Mouse (Mus musculus) liver, postnatal 0 days (tissue): ENCODE measurements around the gene Tmem131l. TPM values are rescaled to one million over a fixed set of nuclear protein-coding genes. Genes with fewer than 3 reads are reported as not detected.

ENCODE experiments used
- ATAC-seq: fragments of 200-750 bp; cut with Nextera tagmentation; 2 replicates; pipeline ENCODE4 v1.8.0; 2017; ENCODE audit warnings: mild to moderate bottlenecking, moderate library complexity
- DNase-seq: peaks from one replicate; pipeline ENCODE4 v3.0.0-alpha.2; 2016
- H3K27ac ChIP-seq: fragments of 300-500 bp; sonication (generic); 2 replicates; pipeline ENCODE4 v1.5.1; 2014; ENCODE audit warnings: antibody characterized with exemption, moderate library complexity, mild to moderate bottlenecking, low read depth
- H3K27me3 ChIP-seq: fragments of 300-500 bp; sonication (generic); 2 replicates; pipeline ENCODE4 v1.6.1; 2014; ENCODE audit warnings: low read length, control low read depth, mixed read lengths; ENCODE audit not compliant: insufficient read depth
- H3K36me3 ChIP-seq: fragments of 300-500 bp; sonication (generic); replicated peaks from 2 replicates; pipeline ENCODE4 v1.6.1; 2014; ENCODE audit warnings: mild to moderate bottlenecking, control low read depth, low read length, moderate library complexity, mixed read lengths; ENCODE audit not compliant: insufficient read depth
- H3K4me1 ChIP-seq: fragments of 300-500 bp; sonication (generic); 2 replicates; pipeline ENCODE4 v1.6.1; 2014; ENCODE audit warnings: antibody characterized with exemption, mild to moderate bottlenecking, control low read depth; ENCODE audit not compliant: insufficient read depth
- H3K4me2 ChIP-seq: fragments of 300-500 bp; sonication (generic); 2 replicates; pipeline ENCODE4 v1.6.1; 2014; ENCODE audit warnings: low read depth, mild to moderate bottlenecking, low read length, moderate library complexity, mixed read lengths
- H3K4me3 ChIP-seq: fragments of 300-500 bp; sonication (generic); 2 replicates; pipeline ENCODE4 v1.5.1; 2014; ENCODE audit warnings: low read depth, low read length
- H3K9ac ChIP-seq: fragments of 300-500 bp; sonication (generic); replicated peaks from 2 replicates; pipeline ENCODE4 v1.6.1; 2014; ENCODE audit warnings: mild to moderate bottlenecking, moderate library complexity
- H3K9me3 ChIP-seq: fragments of 300-500 bp; sonication (generic); 2 replicates; pipeline ENCODE4 v1.6.1; 2016; ENCODE audit warnings: mild to moderate bottlenecking, control low read depth, low read length, mixed read lengths
- CTCF ChIP-seq: sonication (generic); IDR thresholded peaks from 2 replicates; pipeline ENCODE4 v1.5.1; 2016; ENCODE audit warnings: antibody characterized with exemption, low read depth
- EP300 ChIP-seq: IDR thresholded peaks from 2 replicates; pipeline ENCODE4 v1.6.1; 2016; ENCODE audit warnings: antibody characterized with exemption, low read depth, mild to moderate bottlenecking
- WGBS: fragments of 180-500 bp; shearing (Covaris S2); extraction: QIAGEN DNeasy Blood & Tissue Kit; methylation state at CpG from one replicate; pipeline ENCODE4 v1.1.7; 2014; ENCODE audit not compliant: insufficient replicate concordance; 5-methylcytosine and 5-hydroxymethylcytosine counted together
- polyA plus RNA-seq: library from polyadenylated mRNA; unstranded; fragments of >200 nt; fragmentation: Nextera tagmentation; extraction: Ambion mirVana; gene quantifications from 2 replicates; pipeline ENCODE4 v1.2.1, GENCODE M21; 2015

Tmem131l gene
- polyA plus RNA-seq, 1 experiment from 2014 or later: 19.1 TPM

GRCm38 (mm10) chr3:84060128-84060527 lies 20.2 kb upstream of the Tmem131l start:
- Histone ChIP-seq H3K27ac (peak overlapping the region; percentile 16; the same call in 1 of the 2 replicates), H3K9me3 (no peaks in the 10 kb centered on the region; the same call in 1 of the 2 replicates), H3K27me3 (no peaks in the 10 kb centered on the region), H3K36me3 (no peaks in the 10 kb centered on the region), H3K4me1 (peaks cover 23% of the 10 kb centered on the region), H3K9ac (no peak overlapping the region), H3K4me3 (no peak overlapping the region), H3K4me2 (no peak overlapping the region)
- TF ChIP-seq EP300 (no peak), CTCF (no peak)
- ATAC-seq (no peak), DNase-seq (no peak)
- 52% methylated on average over 4 of the region's 4 CpGs for WGBS

DNA sequence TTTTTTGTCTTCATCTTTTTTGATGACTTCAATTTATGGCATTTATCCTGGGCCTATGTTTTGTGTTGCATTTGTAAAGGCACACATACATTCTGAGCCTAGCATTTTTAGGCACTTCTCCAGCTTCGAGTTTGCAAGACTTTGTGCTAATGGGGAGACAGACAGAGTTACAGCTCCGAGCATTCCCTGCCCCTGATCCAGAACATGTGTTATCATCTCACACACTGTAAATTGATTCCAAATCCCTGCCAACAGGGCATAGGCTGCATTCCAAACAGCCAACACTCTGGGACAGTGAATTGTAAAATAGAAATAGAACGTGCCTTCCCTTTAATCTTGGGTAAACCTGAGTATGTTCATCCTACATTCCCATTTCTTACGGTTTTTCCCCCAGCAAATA lies 19.7 kb upstream of the Tmem131l start:
- TF ChIP-seq EP300 (no peak), CTCF (no peak)
- H3K36me3 ChIP-seq: no peaks in the 10 kb centered on the region
- no peak for ATAC-seq
- WGBS: 69% methylated on average over 4 of the region's 4 CpGs
- no peak overlapping the region for H3K4me3 ChIP-seq
- DNase-seq: no peak
- no peak overlapping the region for H3K9ac ChIP-seq
- H3K4me1 ChIP-seq: peaks cover 23% of the 10 kb centered on the region
- H3K4me2 ChIP-seq: no peak overlapping the region
- no peaks in the 10 kb centered on the region for H3K27me3 ChIP-seq
- no peaks in the 10 kb centered on the region; the same call in 1 of the 2 replicates for H3K9me3 ChIP-seq
- H3K27ac ChIP-seq: peak overlapping the region; percentile 16; the same call in 1 of the 2 replicates

GRCm38 (mm10) chr3:84059261-84059660 lies 19.3 kb upstream of the Tmem131l start:
- ATAC-seq: no peak

GRCm38 (mm10) chr3:84048729-84049175 lies 8.8 kb upstream of the Tmem131l start:
- no peak for ATAC-seq
- no peaks in the 10 kb centered on the region for H3K36me3 ChIP-seq
- no peak overlapping the region for H3K27ac ChIP-seq
- no peaks in the 10 kb centered on the region for H3K9me3 ChIP-seq
- H3K9ac ChIP-seq: no peak overlapping the region
- TF ChIP-seq EP300 (no peak), CTCF (peak; percentile 33; the same call in 1 of the 2 replicates)
- H3K4me1 ChIP-seq: peaks cover 4% of the 10 kb centered on the region
- 56% methylated on average over 9 of the region's 9 CpGs for WGBS
- no peak overlapping the region for H3K4me3 ChIP-seq
- no peaks in the 10 kb centered on the region for H3K27me3 ChIP-seq
- DNase-seq: no peak
- H3K4me2 ChIP-seq: no peak overlapping the region

More at GRCm38 (mm10) chr3:84059261-84059660, 19.3 kb upstream of the Tmem131l start:
- no peak overlapping the region for H3K4me3 ChIP-seq
- H3K9me3 ChIP-seq: no peaks in the 10 kb centered on the region; the same call in 1 of the 2 replicates
- no peak overlapping the region for H3K4me2 ChIP-seq
- TF ChIP-seq EP300 (no peak), CTCF (no peak)
- H3K9ac ChIP-seq: no peak overlapping the region
- 73% methylated on average over 13 of the region's 13 CpGs for WGBS
- no peak for DNase-seq
- H3K27ac ChIP-seq: no peak overlapping the region
- no peaks in the 10 kb centered on the region for H3K36me3 ChIP-seq
- peaks cover 23% of the 10 kb centered on the region for H3K4me1 ChIP-seq
- no peaks in the 10 kb centered on the region for H3K27me3 ChIP-seq

DNA sequence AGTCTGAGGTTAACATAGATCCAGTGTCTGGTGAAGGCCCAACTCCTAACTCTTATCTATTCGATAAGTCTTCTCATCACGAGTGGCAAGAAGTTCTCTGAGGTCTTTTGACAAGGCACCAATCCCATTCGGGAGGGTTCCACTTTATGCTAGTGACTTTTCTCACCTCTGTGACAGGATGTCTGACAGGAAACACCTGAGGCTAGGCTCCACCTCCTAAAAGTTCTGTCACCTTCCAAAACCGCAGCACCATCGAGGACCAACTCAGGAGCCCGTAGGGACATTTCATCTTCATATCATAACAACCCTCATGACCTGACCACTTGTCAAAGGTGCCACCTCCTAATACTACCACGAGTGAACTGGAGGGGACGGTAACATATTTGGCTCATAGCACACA lies 6.2 kb upstream of the Tmem131l start:
- Histone ChIP-seq H3K4me2 (no peak overlapping the region), H3K4me3 (no peak overlapping the region), H3K27me3 (no peaks in the 10 kb centered on the region), H3K9ac (no peak overlapping the region), H3K27ac (no peak overlapping the region), H3K9me3 (no peaks in the 10 kb centered on the region), H3K4me1 (peaks cover 7% of the 10 kb centered on the region), H3K36me3 (no peaks in the 10 kb centered on the region)
- TF ChIP-seq EP300 (no peak), CTCF (no peak)
- no peak for DNase-seq
- 66% methylated on average over 8 of the region's 8 CpGs for WGBS
- ATAC-seq: no peak

DNA sequence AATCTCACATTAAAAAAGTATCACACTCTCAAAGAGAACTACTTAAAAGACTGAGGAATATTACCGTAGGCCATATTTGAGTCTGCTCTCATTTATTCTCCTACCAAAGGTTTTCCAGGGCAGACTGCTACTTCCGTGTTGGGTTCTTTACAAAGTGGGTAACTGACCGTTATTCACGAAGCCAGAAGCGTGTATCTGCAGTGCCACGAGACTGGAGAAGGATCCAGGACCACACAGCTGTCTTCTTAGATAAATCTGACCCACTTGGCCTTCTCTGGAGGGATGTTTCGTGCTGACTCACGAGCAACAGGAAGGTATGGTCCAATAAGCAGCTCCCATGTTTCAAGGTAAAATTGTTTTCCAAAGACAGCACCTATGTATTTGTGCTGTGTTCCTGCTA lies 1.8 kb upstream of the Tmem131l start:
- Histone ChIP-seq H3K27me3 (no peaks in the 10 kb centered on the region), H3K4me1 (peaks cover 29% of the 10 kb centered on the region), H3K4me3 (peak overlapping the region; percentile 93; the same call in 1 of the 2 replicates), H3K27ac (peak overlapping the region; percentile 80), H3K9ac (no peak overlapping the region), H3K36me3 (no peaks in the 10 kb centered on the region), H3K9me3 (no peaks in the 10 kb centered on the region), H3K4me2 (peak overlapping the region; percentile 10; the same call in 1 of the 2 replicates)
- ATAC-seq: peak; percentile 49
- 48% methylated on average over 8 of the region's 8 CpGs for WGBS
- no peak for TF ChIP-seq CTCF
- TF ChIP-seq EP300: peak; percentile 95
- DNase-seq: peak; percentile 48
